Mouse (Mus musculus) lung, embryonic 16.5 days (tissue): ENCODE measurements around the gene Fbxo47. TPM values are rescaled to one million over a fixed set of nuclear protein-coding genes. Genes with fewer than 3 reads are reported as not detected.
A peak's percentile ranks its signal among the peaks of the same experiment; 100 is the strongest.
"Not testable (repeated sequence)": the region's sequence is repeated elsewhere in the genome, so short reads cannot be mapped to it uniquely, and the experiment has no call there.

Source experiments
- ATAC-seq: fragments of 200-750 bp; cut with Nextera tagmentation; 2 replicates; pipeline ENCODE4 v1.8.0; 2017; ENCODE audit warnings: low read depth, mild to moderate bottlenecking, moderate library complexity
- H3K27ac ChIP-seq: fragments of 300-500 bp; sonication (generic); 2 replicates; pipeline ENCODE4 v1.5.1; 2014; ENCODE audit warnings: mild to moderate bottlenecking, control low read depth, low read length
- H3K27me3 ChIP-seq: fragments of 300-500 bp; sonication (generic); 2 replicates; pipeline ENCODE4 v1.6.1; 2014; ENCODE audit warnings: low read depth, low read length, mixed read lengths; ENCODE audit not compliant: control insufficient read depth, insufficient read depth
- H3K36me3 ChIP-seq: fragments of 300-500 bp; sonication (generic); 2 replicates; pipeline ENCODE4 v1.6.1; 2014; ENCODE audit warnings: low read length; ENCODE audit not compliant: control insufficient read depth, insufficient read depth
- H3K4me1 ChIP-seq: fragments of 300-500 bp; sonication (generic); replicated peaks from 2 replicates; pipeline ENCODE4 v1.6.1; 2014; ENCODE audit warnings: low read length, mixed read lengths; ENCODE audit not compliant: control insufficient read depth, insufficient read depth
- H3K4me2 ChIP-seq: fragments of 300-500 bp; sonication (generic); 2 replicates; pipeline ENCODE4 v1.6.1; 2014; ENCODE audit warnings: low read depth, low read length, control low read depth
- H3K4me3 ChIP-seq: fragments of 300-500 bp; sonication (generic); 2 replicates; pipeline ENCODE4 v1.5.1; 2014; ENCODE audit warnings: mild to moderate bottlenecking, low read length, control low read depth
- H3K9ac ChIP-seq: fragments of 300-500 bp; sonication (generic); 2 replicates; pipeline ENCODE4 v1.6.1; 2014; ENCODE audit warnings: low read length, control low read depth
- H3K9me3 ChIP-seq: fragments of 300-500 bp; sonication (generic); 2 replicates; pipeline ENCODE4 v1.6.1; 2016; ENCODE audit warnings: low read length; ENCODE audit not compliant: control insufficient read depth
- WGBS: fragments of 180-500 bp; shearing (Covaris S2); extraction: QIAGEN DNeasy Blood & Tissue Kit; methylation state at CpG from one replicate; pipeline ENCODE4 v1.1.7; 2014; 5-methylcytosine and 5-hydroxymethylcytosine counted together
- polyA plus RNA-seq: library from polyadenylated mRNA; unstranded; fragments of >200 nt; fragmentation: Nextera tagmentation; extraction: Ambion mirVana; gene quantifications from 2 replicates; pipeline ENCODE4 v1.2.1, GENCODE M21; 2015

The Fbxo47 gene
- polyA plus RNA-seq, 1 experiment from 2014 or later = 0.36 TPM

- Histone ChIP-seq H3K9me3 (peaks cover 4% of the 10 kb centered on the region), H3K4me1 (no peaks in the 10 kb centered on the region), H3K4me2 (no peak overlapping the region), H3K27me3 (no peaks in the 10 kb centered on the region), H3K9ac (no peak overlapping the region), H3K4me3 (no peak overlapping the region), H3K36me3 (no peaks in the 10 kb centered on the region), H3K27ac (no peak overlapping the region)
- 69% methylated on average over 5 of the region's 5 CpGs for WGBS
- ATAC-seq = no peak
Measured at GRCm38 (mm10) chr11:97891821-97892220, 7.9 kb upstream of the Fbxo47 start.

- Histone ChIP-seq H3K4me1 (no peaks in the 10 kb centered on the region), H3K9ac (no peak overlapping the region), H3K9me3 (no peaks in the 10 kb centered on the region), H3K4me3 (no peak overlapping the region), H3K4me2 (no peak overlapping the region), H3K27me3 (no peaks in the 10 kb centered on the region), H3K36me3 (no peaks in the 10 kb centered on the region), H3K27ac (no peak overlapping the region)
- WGBS = 91% methylated on average over 2 of the region's 2 CpGs
- ATAC-seq = no peak
Measured at GRCm38 (mm10) chr11:97885296-97885915, 1.5 kb upstream of the Fbxo47 start.

- peak overlapping the region; percentile 86 for H3K27ac ChIP-seq
- H3K27me3 ChIP-seq = no peaks in the 10 kb centered on the region
- WGBS = 20% methylated on average over 7 of the region's 7 CpGs
- H3K9ac ChIP-seq = peak overlapping the region; percentile 56
- ATAC-seq = peak; percentile 1; the same call in 1 of the 2 replicates
- no peaks in the 10 kb centered on the region for H3K4me1 ChIP-seq
- peak overlapping the region; percentile 69 for H3K4me3 ChIP-seq
- no peaks in the 10 kb centered on the region for H3K36me3 ChIP-seq
- peak overlapping the region; percentile 67 for H3K4me2 ChIP-seq
- H3K9me3 ChIP-seq = no peaks in the 10 kb centered on the region
Measured at GRCm38 (mm10) chr11:97884601-97885185, 739 bp upstream of the Fbxo47 start.

GRCm38 (mm10) chr11:97883542-97883917 is 424 bp downstream of the Fbxo47 start:
- Histone ChIP-seq H3K4me2 (peak overlapping the region; percentile 67), H3K9me3 (no peaks in the 10 kb centered on the region), H3K27ac (peak overlapping the region; percentile 92), H3K9ac (peak overlapping the region; percentile 67), H3K36me3 (no peaks in the 10 kb centered on the region), H3K4me1 (no peaks in the 10 kb centered on the region), H3K4me3 (peak overlapping the region; percentile 69), H3K27me3 (no peaks in the 10 kb centered on the region)
- WGBS = 6% methylated on average over 26 of the region's 26 CpGs
- ATAC-seq = peak; percentile 51

- H3K4me2 ChIP-seq = no peak overlapping the region
- H3K4me1 ChIP-seq = no peaks in the 10 kb centered on the region
- H3K9ac ChIP-seq = no peak overlapping the region
- no peaks in the 10 kb centered on the region for H3K27me3 ChIP-seq
- no peaks in the 10 kb centered on the region for H3K9me3 ChIP-seq
- WGBS = 90% methylated on average over 4 of the region's 4 CpGs
- H3K27ac ChIP-seq = no peak overlapping the region
- no peak for ATAC-seq
- no peaks in the 10 kb centered on the region for H3K36me3 ChIP-seq
- H3K4me3 ChIP-seq = no peak overlapping the region
Measured at GRCm38 (mm10) chr11:97880362-97880761, 3.6 kb downstream of the Fbxo47 start.

GRCm38 (mm10) chr11:97877341-97877740 is 6.6 kb downstream of the Fbxo47 start:
- ATAC-seq = no peak

GRCm38 (mm10) chr11:97874396-97874795 is 9.6 kb downstream of the Fbxo47 start:
- 73% methylated on average over 1 of the region's 1 CpGs for WGBS
- ATAC-seq = no peak

More at GRCm38 (mm10) chr11:97877341-97877740, 6.6 kb downstream of the Fbxo47 start:
- Histone ChIP-seq H3K4me2 (no peak overlapping the region), H3K4me3 (no peak overlapping the region), H3K27ac (no peak overlapping the region), H3K4me1 (no peaks in the 10 kb centered on the region), H3K9me3 (no peaks in the 10 kb centered on the region), H3K27me3 (no peaks in the 10 kb centered on the region), H3K36me3 (no peaks in the 10 kb centered on the region), H3K9ac (no peak overlapping the region)
- 60% methylated on average over 2 of the region's 2 CpGs for WGBS

GRCm38 (mm10) chr11:97872378-97872777 is 11.6 kb downstream of the Fbxo47 start:
- not testable (repeated sequence) for H3K4me1 ChIP-seq, H3K36me3 ChIP-seq, H3K4me3 ChIP-seq, H3K27me3 ChIP-seq, ATAC-seq, H3K27ac ChIP-seq, H3K9me3 ChIP-seq, H3K9ac ChIP-seq, H3K4me2 ChIP-seq
- WGBS = 79% methylated on average over 5 of the region's 5 CpGs

More at GRCm38 (mm10) chr11:97874396-97874795, 9.6 kb downstream of the Fbxo47 start:
- no peaks in the 10 kb centered on the region for H3K36me3 ChIP-seq
- no peaks in the 10 kb centered on the region for H3K27me3 ChIP-seq
- no peak overlapping the region for H3K4me3 ChIP-seq
- H3K9ac ChIP-seq = no peak overlapping the region
- H3K4me2 ChIP-seq = no peak overlapping the region
- no peaks in the 10 kb centered on the region for H3K9me3 ChIP-seq
- H3K4me1 ChIP-seq = no peaks in the 10 kb centered on the region
- H3K27ac ChIP-seq = no peak overlapping the region

GRCm38 (mm10) chr11:97867591-97867990 is 16.4 kb downstream of the Fbxo47 start:
- no peaks in the 10 kb centered on the region for H3K9me3 ChIP-seq
- H3K27me3 ChIP-seq = no peaks in the 10 kb centered on the region
- no peak for ATAC-seq
- no peak overlapping the region for H3K4me2 ChIP-seq
- H3K27ac ChIP-seq = no peak overlapping the region
- no peak overlapping the region for H3K4me3 ChIP-seq
- no peak overlapping the region for H3K9ac ChIP-seq
- no peaks in the 10 kb centered on the region for H3K36me3 ChIP-seq
- 86% methylated on average over 3 of the region's 3 CpGs for WGBS
- H3K4me1 ChIP-seq = no peaks in the 10 kb centered on the region
